Mouse (Mus musculus) megakaryocyte, embryonic 14.5 days (primary cell): Measurements from ENCODE around the gene Acadvl. TPM values are rescaled to one million over a fixed set of nuclear protein-coding genes. Genes with fewer than 3 reads are reported as not detected.

Experiments used
- H3K27me3 ChIP-seq: replicated peaks from 2 replicates; pipeline ENCODE3; 2012; ENCODE audit warnings: inconsistent platforms
- H3K36me3 ChIP-seq: replicated peaks from 2 replicates; pipeline ENCODE3; 2012; ENCODE audit warnings: low read length, inconsistent platforms, mixed read lengths
- H3K4me1 ChIP-seq: 2 replicates; pipeline ENCODE4 v1.6.1; 2012; ENCODE audit warnings: inconsistent platforms
- H3K4me3 ChIP-seq: replicated peaks from 2 replicates; pipeline ENCODE3; 2012; ENCODE audit warnings: moderate library complexity, mild to moderate bottlenecking, inconsistent platforms
- H3K9me3 ChIP-seq: 2 replicates; pipeline ENCODE4 v1.6.1; 2012; ENCODE audit warnings: inconsistent platforms
- FLI1 ChIP-seq: IDR thresholded peaks from 2 replicates; pipeline ENCODE4 v1.6.1; 2012; ENCODE audit warnings: low read length, inconsistent platforms, mixed read lengths
- GATA1 ChIP-seq: IDR thresholded peaks from 3 replicates; pipeline ENCODE4 v1.6.1; 2012; ENCODE audit warnings: mixed read lengths, low read length, inconsistent platforms, borderline replicate concordance
- polyA plus RNA-seq: library from polyadenylated mRNA; stranded (reverse); fragments of >175 nt; gene quantifications from 2 replicates; pipeline ENCODE4 v1.2.3, GENCODE M21; 2012; ENCODE audit warnings: low replicate concordance; ENCODE audit not compliant: insufficient read depth

Gene Acadvl
- polyA plus RNA-seq, 1 experiment: 12.7 TPM

- TF ChIP-seq GATA1 (no peak), FLI1 (no peak)
- H3K9me3 ChIP-seq: no peaks in the 10 kb centered on the region
- no peak overlapping the region for H3K4me3 ChIP-seq
- peaks cover 61% of the 10 kb centered on the region for H3K36me3 ChIP-seq
- peaks cover 34% of the 10 kb centered on the region for H3K27me3 ChIP-seq
- H3K4me1 ChIP-seq: peaks cover 32% of the 10 kb centered on the region
Observed at GRCm38 (mm10) chr11:69968793-69969192, 46.4 kb downstream of the Acadvl start.

GRCm38 (mm10) chr11:69966860-69967517 is 48.2 kb downstream of the Acadvl start:
- TF ChIP-seq FLI1: no peak
- TF ChIP-seq GATA1: no peak
- peak overlapping the region; percentile 88 for H3K4me3 ChIP-seq
- peaks cover 48% of the 10 kb centered on the region for H3K27me3 ChIP-seq
- H3K9me3 ChIP-seq: no peaks in the 10 kb centered on the region
- peaks cover 28% of the 10 kb centered on the region for H3K4me1 ChIP-seq
- peaks cover 43% of the 10 kb centered on the region for H3K36me3 ChIP-seq

DNA sequence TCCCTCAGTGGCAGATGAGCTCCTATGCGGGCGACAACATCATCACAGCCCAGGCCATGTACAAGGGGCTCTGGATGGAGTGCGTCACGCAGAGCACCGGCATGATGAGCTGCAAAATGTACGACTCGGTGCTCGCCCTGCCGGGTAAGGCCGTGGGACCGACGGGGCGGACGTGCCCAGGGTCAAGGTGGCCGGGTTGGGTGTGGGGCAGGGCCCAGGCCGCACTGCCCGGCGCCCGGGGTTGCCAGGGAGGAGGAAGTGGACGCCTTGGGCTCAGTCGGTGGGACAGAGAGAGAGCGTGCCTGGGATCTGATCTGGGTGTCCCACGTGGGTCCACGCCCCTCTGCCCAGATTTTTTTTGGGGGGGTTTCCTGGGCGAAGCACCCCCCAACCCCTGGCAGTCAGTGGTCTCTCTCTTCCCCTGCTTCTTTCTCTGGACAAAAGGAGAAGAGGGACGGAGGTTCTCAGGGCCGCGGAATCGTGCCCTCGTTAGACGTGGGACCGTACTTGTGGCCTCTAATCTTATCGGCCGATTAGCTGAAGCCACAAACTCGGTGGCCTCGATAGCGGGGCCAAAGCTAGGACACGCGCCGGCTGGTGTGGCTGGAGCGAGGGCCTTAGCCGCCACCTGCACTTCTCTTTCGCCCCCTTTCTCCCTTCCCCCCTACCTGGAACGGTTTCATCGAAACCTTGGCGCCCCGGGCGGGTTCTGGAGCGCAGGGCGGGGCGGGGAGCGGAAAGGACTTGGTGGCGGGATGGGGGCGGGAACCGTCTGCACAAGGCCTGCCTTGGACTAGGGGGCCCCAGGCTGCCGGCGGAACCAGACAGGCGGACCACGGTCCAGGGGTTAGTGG is 49.0 kb downstream of the Acadvl start:
- Histone ChIP-seq H3K36me3 (peaks cover 36% of the 10 kb centered on the region), H3K4me3 (peak overlapping the region; percentile 88), H3K4me1 (peaks cover 35% of the 10 kb centered on the region), H3K27me3 (peaks cover 51% of the 10 kb centered on the region), H3K9me3 (no peaks in the 10 kb centered on the region)
- TF ChIP-seq FLI1 (no peak), GATA1 (no peak)

- peaks cover 57% of the 10 kb centered on the region for H3K27me3 ChIP-seq
Observed at GRCm38 (mm10) chr11:69965271-69966005, 49.8 kb downstream of the Acadvl start.

DNA sequence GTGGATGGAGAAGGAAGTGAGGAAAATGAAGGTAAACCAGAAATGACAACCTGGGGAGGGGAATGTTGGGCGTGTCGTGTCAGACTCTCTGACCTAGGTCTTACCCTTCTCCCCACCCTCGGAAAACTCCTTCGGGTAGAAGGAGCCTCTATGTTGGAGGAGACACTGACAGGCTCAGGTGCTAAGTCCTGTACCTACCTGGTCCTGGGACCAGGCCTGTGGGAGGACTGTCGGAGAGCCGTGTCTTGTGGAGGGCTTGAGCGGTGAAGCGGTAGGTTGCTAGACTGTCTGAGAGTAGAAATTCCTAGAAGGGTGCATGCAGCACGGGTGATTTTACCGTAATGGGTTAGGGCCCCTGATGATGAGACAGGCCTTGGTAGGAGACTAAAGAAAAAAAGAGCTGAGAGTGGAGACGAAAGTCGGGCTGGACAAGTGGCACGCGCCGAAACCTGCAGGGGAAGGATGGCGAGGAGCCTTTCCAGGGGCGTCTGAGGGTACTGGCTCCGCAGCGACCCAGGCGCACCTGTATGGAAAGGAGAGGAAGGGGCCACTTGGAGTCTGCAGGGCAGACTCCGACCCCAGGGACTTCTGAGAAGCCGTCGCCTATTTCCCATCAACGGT is 50.5 kb downstream of the Acadvl start, which contains the start of gene Cldn7:
TSS of gene Cldn7 (plus strand) at position 130 of the 621 bp plus-strand sequence.
- peaks cover 43% of the 10 kb centered on the region for H3K4me1 ChIP-seq
- H3K9me3 ChIP-seq: no peaks in the 10 kb centered on the region
- H3K4me3 ChIP-seq: no peak within 1 kb of the TSS
- TF ChIP-seq GATA1: no peak
- TF ChIP-seq FLI1: no peak
- H3K27me3 ChIP-seq: peaks cover 59% of the 10 kb centered on the region
- peaks cover 24% of the 10 kb centered on the region for H3K36me3 ChIP-seq

More at GRCm38 (mm10) chr11:69965271-69966005, 49.8 kb downstream of the Acadvl start:
- H3K4me1 ChIP-seq: peaks cover 43% of the 10 kb centered on the region
- H3K4me3 ChIP-seq: peak overlapping the region; percentile 88
- no peaks in the 10 kb centered on the region for H3K9me3 ChIP-seq
- TF ChIP-seq GATA1: no peak
- no peak for TF ChIP-seq FLI1
- H3K36me3 ChIP-seq: peaks cover 30% of the 10 kb centered on the region

GRCm38 (mm10) chr11:69961841-69962240 is 53.4 kb downstream of the Acadvl start:
- H3K36me3 ChIP-seq: no peaks in the 10 kb centered on the region
- peaks cover 63% of the 10 kb centered on the region for H3K27me3 ChIP-seq
- H3K4me3 ChIP-seq: no peak overlapping the region
- TF ChIP-seq FLI1 (no peak), GATA1 (no peak)
- peaks cover 41% of the 10 kb centered on the region for H3K4me1 ChIP-seq
- no peaks in the 10 kb centered on the region for H3K9me3 ChIP-seq

- H3K4me1 ChIP-seq: peaks cover 29% of the 10 kb centered on the region
- H3K36me3 ChIP-seq: no peaks in the 10 kb centered on the region
- TF ChIP-seq GATA1 (no peak), FLI1 (no peak)
- peaks cover 58% of the 10 kb centered on the region for H3K27me3 ChIP-seq
- H3K4me3 ChIP-seq: no peak overlapping the region
- H3K9me3 ChIP-seq: no peaks in the 10 kb centered on the region
Observed at GRCm38 (mm10) chr11:69960616-69961015, 54.6 kb downstream of the Acadvl start.

Other genes starting within 250 kb of the Acadvl start
- gene Zbtb4, start 249.5 kb downstream of the Acadvl start, polyA plus RNA-seq: 1.9 and 3.9 TPM in 2 replicates
- gene Chrnb1, start 219.5 kb downstream of the Acadvl start, polyA plus RNA-seq: not detected in 2 replicates
- gene Fgf11, start 213.6 kb downstream of the Acadvl start, polyA plus RNA-seq: 0.64 TPM in 1 of 2 replicates, not detected in the other
- not detected in 2 replicates for gene Tmem102, start 209.8 kb downstream of the Acadvl start, polyA plus RNA-seq
- gene Gm39566, start 200.1 kb downstream of the Acadvl start, polyA plus RNA-seq: not detected in 2 replicates
- gene Spem2, start 196.9 kb downstream of the Acadvl start, polyA plus RNA-seq: not detected in 2 replicates
- gene Spem1, start 193.2 kb downstream of the Acadvl start, polyA plus RNA-seq: not detected in 2 replicates
- 4.9 and 17.7 TPM in 2 replicates for gene Nlgn2, start 177.6 kb downstream of the Acadvl start, polyA plus RNA-seq
- gene Tmem256, start 176.9 kb downstream of the Acadvl start, polyA plus RNA-seq: 742 and 1,105 TPM in 2 replicates
- gene Plscr3, start 169.0 kb downstream of the Acadvl start, polyA plus RNA-seq: 41.3 and 79.4 TPM in 2 replicates
- not detected in 2 replicates for gene Tnk1, start 156.7 kb downstream of the Acadvl start, polyA plus RNA-seq
- gene Tmem95, start 137.4 kb downstream of the Acadvl start, polyA plus RNA-seq: not detected in 2 replicates
- gene Kctd11, start 134.0 kb downstream of the Acadvl start, polyA plus RNA-seq: 0.98 TPM in 1 of 2 replicates, not detected in the other
- gene Acap1, start 119.9 kb downstream of the Acadvl start, polyA plus RNA-seq: 47.6 and 58.4 TPM in 2 replicates
- 0.25 TPM in 1 of 2 replicates, not detected in the other for gene 2810408A11Rik, start 114.4 kb downstream of the Acadvl start, polyA plus RNA-seq
- gene Neurl4, start 114.3 kb downstream of the Acadvl start, polyA plus RNA-seq: 17.6 and 26.8 TPM in 2 replicates
- gene Gps2, start 101.5 kb downstream of the Acadvl start, polyA plus RNA-seq: 116 and 124 TPM in 2 replicates
- 2,079 and 2,119 TPM in 2 replicates for gene Eif5a, start 93.5 kb downstream of the Acadvl start, polyA plus RNA-seq
- gene Ybx2, start 79.6 kb downstream of the Acadvl start, polyA plus RNA-seq: 0.75 TPM in 1 of 2 replicates, not detected in the other
- not detected in 2 replicates for gene Slc2a4, start 67.2 kb downstream of the Acadvl start, polyA plus RNA-seq
- not detected in 2 replicates for gene Cldn7, start 50.6 kb downstream of the Acadvl start, polyA plus RNA-seq
- gene Ctdnep1, start 34.3 kb downstream of the Acadvl start, polyA plus RNA-seq: 289 and 291 TPM in 2 replicates
- 11.0 TPM in 1 of 2 replicates, not detected in the other for gene Elp5, start 32.9 kb downstream of the Acadvl start, polyA plus RNA-seq
- gene Gabarap, start 24.3 kb downstream of the Acadvl start, polyA plus RNA-seq: 495 and 977 TPM in 2 replicates
- 24.1 and 85.6 TPM in 2 replicates for gene Phf23, start 19.6 kb downstream of the Acadvl start, polyA plus RNA-seq
- 28.6 and 64.4 TPM in 2 replicates for gene Dvl2, start 14.8 kb downstream of the Acadvl start, polyA plus RNA-seq
- 16.1 and 22.0 TPM in 2 replicates for gene Dlg4, start 1.5 kb upstream of the Acadvl start, polyA plus RNA-seq
- 0.36 TPM in 1 of 2 replicates, not detected in the other for gene Asgr1, start 38.7 kb upstream of the Acadvl start, polyA plus RNA-seq
- gene Asgr2, start 77.2 kb upstream of the Acadvl start, polyA plus RNA-seq: 0.09 TPM in 1 of 2 replicates, not detected in the other
- gene Mgl2, start 114.9 kb upstream of the Acadvl start, polyA plus RNA-seq: not detected in 2 replicates
- 0.93 TPM in 1 of 2 replicates, not detected in the other for gene Clec10a, start 140.8 kb upstream of the Acadvl start, polyA plus RNA-seq
- gene Slc16a11, start 197.3 kb upstream of the Acadvl start, polyA plus RNA-seq: not detected in 2 replicates
- 5.3 and 8.1 TPM in 2 replicates for gene Slc16a13, start 205.7 kb upstream of the Acadvl start, polyA plus RNA-seq
- gene Bcl6b, start 214.4 kb upstream of the Acadvl start, polyA plus RNA-seq: not detected in 2 replicates
- gene 0610010K14Rik, start 222.5 kb upstream of the Acadvl start, polyA plus RNA-seq: 169 and 210 TPM in 2 replicates
- gene Gm21988, start 224.4 kb upstream of the Acadvl start, polyA plus RNA-seq: 25.7 and 41.9 TPM in 2 replicates
- gene Rnasek, start 224.4 kb upstream of the Acadvl start, polyA plus RNA-seq: 869 and 1,064 TPM in 2 replicates
- gene Alox12, start 239.9 kb upstream of the Acadvl start, polyA plus RNA-seq: 66.3 and 164 TPM in 2 replicates